ENCODE assay signal across 7 mouse cellular contexts in genomic region chr10:78244438-78245224, GRCm38 (mm10). TPM values are rescaled to one million over a fixed set of nuclear protein-coding genes. Genes with fewer than 3 reads are reported as not detected.
A peak's percentile ranks its signal among the peaks of the same experiment; 100 is the strongest.
DNase-seq lines count a peak whose midpoint lies in the region; ATAC-seq lines count a peak whose summit lies in the region.

Trappc10 (minus strand) TSS chr10:78244641.

- H3K9ac ChIP-seq in intestine, embryonic 16.5 days (ENCODE audit: low read depth, low read length), result peak within 1 kb of the TSS; percentile 84
- peak within 1 kb of the TSS; percentile 79 for H3K9ac ChIP-seq in midbrain, embryonic 11.5 days (ENCODE audit: low read length)

- H3K4me2 ChIP-seq in intestine, embryonic 16.5 days (ENCODE audit: low read depth, low read length), result peak within 1 kb of the TSS; percentile 96
- peak within 1 kb of the TSS; percentile 94 for H3K4me2 ChIP-seq in midbrain, embryonic 11.5 days

- H3K4me1 ChIP-seq in intestine, embryonic 16.5 days (ENCODE audit: control insufficient read depth, insufficient read depth, low read length), result peaks cover 17% of the 10 kb centered on the region
- H3K4me1 ChIP-seq in midbrain, embryonic 11.5 days (ENCODE audit: control insufficient read depth, insufficient read depth, low read length), result peaks cover 10% of the 10 kb centered on the region

- intact Hi-C loops in left cerebral cortex, postnatal 36 days (cut with DNase I), result no loop called here

- ATAC-seq in intestine, embryonic 16.5 days, result peak; percentile 95
- ATAC-seq in midbrain, embryonic 11.5 days (ENCODE audit: low FRiP score), result peak; percentile 96

- no peaks in the 10 kb centered on the region for H3K36me3 ChIP-seq in intestine, embryonic 16.5 days (ENCODE audit: control insufficient read depth, insufficient read depth, low read length)
- H3K36me3 ChIP-seq in midbrain, embryonic 11.5 days (ENCODE audit: control insufficient read depth, insufficient read depth, low read length), result no peaks in the 10 kb centered on the region

- peak within 1 kb of the TSS; percentile 89 for H3K4me3 ChIP-seq in intestine, embryonic 16.5 days (ENCODE audit: low read length)
- H3K4me3 ChIP-seq in midbrain, embryonic 11.5 days (ENCODE audit: low read depth, low read length), result peak within 1 kb of the TSS; percentile 92

- no peaks in the 10 kb centered on the region for H3K9me3 ChIP-seq in intestine, embryonic 16.5 days (ENCODE audit: control insufficient read depth, low read length)
- H3K9me3 ChIP-seq in midbrain, embryonic 11.5 days (ENCODE audit: control insufficient read depth, low read length), result no peaks in the 10 kb centered on the region

- H3K27ac ChIP-seq in intestine, embryonic 16.5 days (ENCODE audit: low read length), result peak within 1 kb of the TSS; percentile 71
- H3K27ac ChIP-seq in midbrain, embryonic 11.5 days (ENCODE audit: low read depth, low read length), result peak within 1 kb of the TSS; percentile 11; the same call in 1 of the 2 replicates

- peak; percentile 94 for DNase-seq in adrenal gland, adult 2 months
- DNase-seq in embryo, embryonic 11.5 days (ENCODE audit: low read depth, low spot score), result peak; percentile 72
- peak; percentile 79 to 87 for DNase-seq in gastrocnemius, postnatal 4 days (ENCODE audit: low spot score in 2 of 2)
- DNase-seq in left cerebral cortex, postnatal 36 days (ENCODE audit: low spot score in 2 of 2), result peak; percentile 87 to 92
- peak; percentile 98 for DNase-seq in midbrain, embryonic 11.5 days (ENCODE audit: low spot score, missing footprints)
- peak; percentile 79 for DNase-seq in skeletal muscle tissue, adult 2 months (ENCODE audit: low read depth, low spot score)

- under 1% methylated on average over 60 of the region's 74 CpGs for WGBS in intestine, embryonic 16.5 days
- WGBS in midbrain, embryonic 11.5 days, result under 1% methylated on average over 63 of the region's 74 CpGs

- H3K27me3 ChIP-seq in intestine, embryonic 16.5 days (replicated peaks; ENCODE audit: control insufficient read depth, insufficient read depth, low read length), result no peaks in the 10 kb centered on the region
- H3K27me3 ChIP-seq in midbrain, embryonic 11.5 days (ENCODE audit: control insufficient read depth, insufficient read depth, low read length), result no peaks in the 10 kb centered on the region

RNA-seq across cellular contexts. Expression of gene Trappc10, which starts in this region (rescaled TPM):
- 10 to 100 TPM; 50.7 to 51.2 TPM for total RNA-seq in adrenal gland, adult 2 months (2021)
- 47.3 and 62.8 TPM in 2 replicates for polyA plus RNA-seq in adrenal gland, adult 2 months (2012; rRNA removed)
- total RNA-seq in gastrocnemius, postnatal 4 days (2021), result 10 to 100 TPM; 42.4 to 44.6 TPM
- 3.3 and 4.9 TPM in 2 replicates for polyA plus RNA-seq in intestine, embryonic 16.5 days (2015; fragmentation: Nextera tagmentation; extraction: Ambion mirVana)
- 10 to 100 TPM; 82.3 to 89.2 TPM for total RNA-seq in left cerebral cortex, postnatal 36 days (2021)
- 16.7 and 17.5 TPM in 2 replicates for polyA plus RNA-seq in midbrain, embryonic 11.5 days (2014; fragmentation: Nextera tagmentation; extraction: Ambion mirVana)

Comparison
In these comparisons a context has a peak if more than half of its experiments do, and no peak if none do; other contexts are left out.
1. Peak in every context shown above with its lines: DNase-seq, ATAC-seq, H3K4me3 ChIP-seq and H3K27ac ChIP-seq.